Mouse (Mus musculus): ENCODE results near the gene Ap5m1. TPM values are rescaled to one million over a fixed set of nuclear protein-coding genes. Genes with fewer than 3 reads are reported as not detected.
"Not testable (repeated sequence)": the region's sequence is repeated elsewhere in the genome, so short reads cannot be mapped to it uniquely, and the experiment has no call there.

Gene Ap5m1
- total and polyA plus RNA-seq, 2 experiments from 2014 or later = 15.2 to 23.1 TPM

DNA sequence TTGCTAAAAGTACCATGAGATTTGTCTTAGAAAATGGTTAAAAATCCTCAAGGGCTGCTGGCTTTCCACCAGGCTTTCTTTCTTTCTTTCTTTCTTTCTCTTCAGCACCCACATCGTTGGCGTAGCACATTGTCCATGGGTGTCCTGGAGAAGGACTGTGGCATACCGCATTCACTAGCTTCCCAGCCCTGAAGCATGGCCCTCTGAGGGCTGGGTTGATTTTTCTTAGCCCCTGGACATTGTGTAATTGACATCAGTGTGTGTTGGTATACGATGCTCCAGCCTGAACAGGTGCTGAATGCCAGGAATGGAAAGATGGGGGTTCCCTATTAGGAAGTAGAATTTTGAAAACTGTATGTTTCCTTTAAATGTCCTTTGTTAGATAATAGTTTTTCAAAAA, 25.4 kb downstream of the Ap5m1 start:
- TF ChIP-seq CTCF (IDR thresholded peaks at IDR 0.05) = no peak
- no peaks in the 10 kb centered on the region for H3K27me3 ChIP-seq (ENCODE audit: insufficient read depth, low read length)
- H3K36me3 ChIP-seq (ENCODE audit: insufficient read depth, low read length) = no peaks in the 10 kb centered on the region; the same call in 1 of the 2 replicates
- no peaks in the 10 kb centered on the region for H3K9me3 ChIP-seq (ENCODE audit: low read length)
- WGBS = 56% methylated on average over 4 of the region's 4 CpGs
- H3K4me1 ChIP-seq (ENCODE audit: insufficient read depth, low read length) = no peaks in the 10 kb centered on the region
- H3K4me3 ChIP-seq (ENCODE audit: low read depth, low read length) = no peak overlapping the region
- ATAC-seq (ENCODE audit: low FRiP score) = no peak
- H3K4me2 ChIP-seq (ENCODE audit: low read depth, low read length, poor library complexity, severe bottlenecking) = no peak overlapping the region
- H3K27ac ChIP-seq (ENCODE audit: low read depth, low read length) = no peak overlapping the region
- DNase-seq (ENCODE audit: low spot score) = no peak
- no peak overlapping the region for H3K9ac ChIP-seq (replicated peaks; ENCODE audit: low read length, poor library complexity, severe bottlenecking)

DNA sequence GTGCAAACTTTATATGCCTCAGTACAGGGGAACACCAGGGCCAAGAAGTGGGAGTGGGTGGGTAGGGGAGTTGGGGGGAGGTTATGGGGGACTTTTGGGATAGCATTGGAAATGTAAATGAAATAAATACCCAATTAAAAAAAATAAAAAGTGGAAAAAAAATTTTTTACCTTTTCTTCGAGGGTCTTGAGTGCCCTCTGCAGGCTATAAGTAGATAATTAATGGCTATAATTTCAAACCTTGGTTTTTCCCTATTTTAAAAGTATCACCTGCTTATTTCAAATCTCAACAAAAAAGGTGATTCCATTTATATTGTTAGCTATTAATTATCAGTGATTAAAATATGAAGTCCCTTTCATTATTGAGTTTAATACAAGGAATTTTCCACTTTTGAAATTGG, 25.9 kb downstream of the Ap5m1 start:
- H3K27me3 ChIP-seq (ENCODE audit: insufficient read depth, low read length); H3K4me2 ChIP-seq (ENCODE audit: low read depth, low read length, poor library complexity, severe bottlenecking); ATAC-seq (ENCODE audit: low FRiP score); H3K9me3 ChIP-seq (ENCODE audit: low read length); H3K4me3 ChIP-seq (ENCODE audit: low read depth, low read length); H3K4me1 ChIP-seq (ENCODE audit: insufficient read depth, low read length); DNase-seq (ENCODE audit: low spot score); H3K36me3 ChIP-seq (ENCODE audit: insufficient read depth, low read length); H3K27ac ChIP-seq (ENCODE audit: low read depth, low read length); H3K9ac ChIP-seq (replicated peaks; ENCODE audit: low read length, poor library complexity, severe bottlenecking): not testable (repeated sequence)
- 10% methylated on average over 1 of the region's 1 CpGs for WGBS
- peak; percentile 52 for TF ChIP-seq CTCF (IDR thresholded peaks at IDR 0.05)

DNA sequence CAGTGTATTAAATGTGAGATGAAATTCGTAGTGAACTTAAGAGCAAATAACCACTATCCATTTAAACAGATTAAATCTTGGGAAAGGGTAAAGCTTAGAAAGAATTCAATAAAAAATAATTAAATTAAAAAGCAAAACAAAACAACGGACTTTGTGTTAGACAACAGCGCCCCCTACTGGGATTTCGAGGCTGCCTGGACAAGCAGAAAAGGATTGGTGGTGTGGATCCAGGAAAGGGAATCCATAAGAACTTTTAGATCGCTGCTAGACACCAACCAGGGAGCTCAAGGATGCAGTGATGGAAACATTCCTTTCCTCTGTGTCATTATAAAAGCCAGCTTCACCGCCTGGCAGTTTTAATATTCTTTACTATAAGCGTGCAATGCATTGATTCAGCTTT, 52.5 kb downstream of the Ap5m1 start:
- H3K36me3 ChIP-seq (ENCODE audit: insufficient read depth, low read length) = no peaks in the 10 kb centered on the region
- H3K4me2 ChIP-seq (ENCODE audit: low read depth, low read length, poor library complexity, severe bottlenecking) = no peak overlapping the region
- H3K9ac ChIP-seq (replicated peaks; ENCODE audit: low read length, poor library complexity, severe bottlenecking) = no peak overlapping the region
- ATAC-seq (ENCODE audit: low FRiP score) (no peak), DNase-seq (ENCODE audit: low spot score) (peak; percentile 42)
- 6% methylated on average over 7 of the region's 7 CpGs for WGBS
- H3K4me1 ChIP-seq (ENCODE audit: insufficient read depth, low read length) = no peaks in the 10 kb centered on the region
- H3K4me3 ChIP-seq (ENCODE audit: low read depth, low read length) = no peak overlapping the region
- H3K27ac ChIP-seq (ENCODE audit: low read depth, low read length) = no peak overlapping the region
- no peaks in the 10 kb centered on the region for H3K9me3 ChIP-seq (ENCODE audit: low read length)
- TF ChIP-seq CTCF (IDR thresholded peaks at IDR 0.05) = peak; percentile 82
- no peaks in the 10 kb centered on the region for H3K27me3 ChIP-seq (ENCODE audit: insufficient read depth, low read length)

DNA sequence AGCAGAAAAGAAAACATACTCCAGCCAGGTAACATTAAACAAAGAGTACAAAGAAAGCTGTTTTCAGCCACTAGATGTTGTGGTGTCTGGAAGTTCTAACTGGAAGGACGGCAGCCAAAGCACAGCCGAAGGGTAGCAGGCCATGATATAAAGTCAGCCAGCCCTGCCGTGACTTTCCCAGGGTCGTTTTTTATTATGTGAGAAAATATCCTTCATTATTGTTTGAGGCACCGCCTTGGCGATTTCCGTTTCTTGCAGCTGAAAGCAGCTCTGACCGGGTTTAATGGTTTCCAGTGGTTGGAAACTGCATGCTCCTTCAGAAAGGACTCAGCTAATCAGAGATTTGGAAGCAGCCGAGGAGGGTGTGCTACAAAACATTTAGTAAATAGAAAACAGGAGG, 55.8 kb downstream of the Ap5m1 start:
- no peaks in the 10 kb centered on the region for H3K9me3 ChIP-seq (ENCODE audit: low read length)
- no peak for DNase-seq (ENCODE audit: low spot score)
- H3K27ac ChIP-seq (ENCODE audit: low read depth, low read length) = no peak overlapping the region
- no peak overlapping the region for H3K4me3 ChIP-seq (ENCODE audit: low read depth, low read length)
- no peak for ATAC-seq (ENCODE audit: low FRiP score)
- 65% methylated on average over 9 of the region's 9 CpGs for WGBS
- no peak for TF ChIP-seq CTCF (IDR thresholded peaks at IDR 0.05)
- no peaks in the 10 kb centered on the region for H3K27me3 ChIP-seq (ENCODE audit: insufficient read depth, low read length)
- no peak overlapping the region for H3K9ac ChIP-seq (replicated peaks; ENCODE audit: low read length, poor library complexity, severe bottlenecking)
- H3K36me3 ChIP-seq (ENCODE audit: insufficient read depth, low read length) = no peaks in the 10 kb centered on the region
- H3K4me2 ChIP-seq (ENCODE audit: low read depth, low read length, poor library complexity, severe bottlenecking) = no peak overlapping the region
- no peaks in the 10 kb centered on the region for H3K4me1 ChIP-seq (ENCODE audit: insufficient read depth, low read length)

DNA sequence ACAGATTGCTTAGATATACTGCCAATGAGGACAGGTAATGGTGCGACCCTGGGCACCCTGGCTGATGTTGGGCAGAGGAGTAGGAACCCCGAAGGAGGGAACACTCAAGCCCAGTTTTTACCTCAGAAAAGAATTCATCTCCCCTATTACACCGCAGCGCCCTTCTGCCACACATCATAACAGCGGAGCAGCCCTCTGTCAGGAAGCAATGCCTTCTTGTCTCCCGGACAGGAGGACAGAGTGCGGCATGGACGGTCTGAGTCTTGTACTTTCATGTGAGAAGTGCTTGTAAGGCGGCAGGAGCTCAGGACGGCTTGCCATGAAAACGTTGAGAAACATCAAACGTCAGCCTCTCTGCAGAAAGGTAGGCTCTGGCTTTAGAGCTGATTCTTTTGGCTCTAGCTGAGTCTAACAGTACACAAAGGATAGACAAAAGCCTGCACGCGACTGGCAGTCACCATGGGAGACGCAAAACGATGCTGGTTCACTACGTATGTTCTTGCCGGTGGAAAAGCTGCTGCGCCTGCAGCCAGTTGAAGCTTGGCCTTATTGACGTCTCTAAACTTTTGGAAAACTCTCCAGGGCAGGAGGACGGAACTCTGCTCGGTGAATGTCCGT, 61.4 kb downstream of the Ap5m1 start:
- Histone ChIP-seq H3K4me1 (ENCODE audit: insufficient read depth, low read length) (0 out of 2 replicates have a peak, but pooled peaks cover 7% of the 10 kb centered on the region), H3K4me3 (ENCODE audit: low read depth, low read length) (peak overlapping the region; percentile 25), H3K9me3 (ENCODE audit: low read length) (no peaks in the 10 kb centered on the region), H3K36me3 (ENCODE audit: insufficient read depth, low read length) (no peaks in the 10 kb centered on the region), H3K27me3 (ENCODE audit: insufficient read depth, low read length) (no peaks in the 10 kb centered on the region), H3K9ac (replicated peaks; ENCODE audit: low read length, poor library complexity, severe bottlenecking) (0 out of 2 replicates have a peak overlapping the region, but pooled peaks have one; percentile 24), H3K4me2 (ENCODE audit: low read depth, low read length, poor library complexity, severe bottlenecking) (peak overlapping the region; percentile 45), H3K27ac (ENCODE audit: low read depth, low read length) (no peak overlapping the region; the same call in 1 of the 2 replicates)
- DNase-seq (ENCODE audit: low spot score) (peak; percentile 33), ATAC-seq (ENCODE audit: low FRiP score) (peak; percentile 54; the same call in 1 of the 2 replicates)
- TF ChIP-seq CTCF (IDR thresholded peaks at IDR 0.05) = no peak
- 18% methylated on average over 23 of the region's 23 CpGs for WGBS

DNA sequence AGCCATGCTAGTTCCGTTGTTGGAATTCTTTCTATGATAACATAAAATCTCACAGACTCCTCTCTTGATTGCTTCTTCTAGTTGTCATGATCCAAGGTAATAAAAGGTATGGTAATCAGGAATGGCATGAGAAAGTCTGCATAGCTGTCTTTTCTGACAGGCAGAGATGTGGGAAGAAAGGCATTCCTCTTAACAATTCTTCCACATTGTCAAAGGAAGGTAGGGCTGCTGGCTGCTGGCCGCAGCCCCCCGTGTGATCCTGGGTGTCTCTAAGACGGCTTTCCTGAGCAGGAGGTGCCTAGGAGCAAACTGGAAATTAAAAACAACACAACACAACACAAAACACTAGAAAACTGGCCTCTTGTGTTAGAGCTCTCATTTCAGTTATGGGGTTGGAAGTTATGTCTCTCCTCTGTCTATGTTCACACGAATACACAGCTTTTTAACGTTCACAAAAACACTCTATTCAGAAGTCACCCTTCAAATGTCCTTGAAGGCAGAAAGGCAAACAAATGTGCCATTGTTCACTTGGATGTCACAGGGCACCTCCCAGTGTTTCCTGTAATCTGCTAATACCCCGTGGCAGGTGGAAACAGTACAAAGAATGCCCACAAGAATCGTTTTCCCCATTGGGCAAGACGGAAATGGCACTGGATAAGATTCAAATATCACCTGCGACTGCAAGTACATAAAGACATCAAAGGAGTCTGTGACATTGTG, 62.8 kb downstream of the Ap5m1 start:
- Histone ChIP-seq H3K27ac (ENCODE audit: low read depth, low read length) (no peak overlapping the region), H3K27me3 (ENCODE audit: insufficient read depth, low read length) (no peaks in the 10 kb centered on the region), H3K4me2 (ENCODE audit: low read depth, low read length, poor library complexity, severe bottlenecking) (no peak overlapping the region), H3K4me3 (ENCODE audit: low read depth, low read length) (no peak overlapping the region), H3K9ac (replicated peaks; ENCODE audit: low read length, poor library complexity, severe bottlenecking) (no peak overlapping the region), H3K36me3 (ENCODE audit: insufficient read depth, low read length) (no peaks in the 10 kb centered on the region), H3K4me1 (ENCODE audit: insufficient read depth, low read length) (0 out of 2 replicates have a peak, but pooled peaks cover 7% of the 10 kb centered on the region), H3K9me3 (ENCODE audit: low read length) (no peaks in the 10 kb centered on the region)
- no peak for TF ChIP-seq CTCF (IDR thresholded peaks at IDR 0.05)
- WGBS = 17% methylated on average over 10 of the region's 10 CpGs
- DNase-seq (ENCODE audit: low spot score) (no peak), ATAC-seq (ENCODE audit: low FRiP score) (no peak)
